Mouse (Mus musculus): ENCODE data around the gene D6Ertd527e. TPM values are rescaled to one million over a fixed set of nuclear protein-coding genes. Genes with fewer than 3 reads are reported as not detected.
"Not testable (repeated sequence)": the region's sequence is repeated elsewhere in the genome, so short reads cannot be mapped to it uniquely, and the experiment has no call there.

The D6Ertd527e gene
- polyA plus RNA-seq, 1 experiment from 2014 or later: 0.53 TPM

GRCm38 (mm10) chr6:87075092-87075685 lies 29.4 kb upstream of the D6Ertd527e start:
- H3K27me3 ChIP-seq (ENCODE audit: insufficient read depth, low read length): no peaks in the 10 kb centered on the region
- no peak overlapping the region for H3K9ac ChIP-seq
- H3K36me3 ChIP-seq (ENCODE audit: insufficient read depth): peaks cover 90% of the 10 kb centered on the region
- WGBS: 79% methylated on average over 3 of the region's 3 CpGs
- H3K27ac ChIP-seq (ENCODE audit: low read depth): no peak overlapping the region
- DNase-seq: no peak
- ATAC-seq (ENCODE audit: insufficient read depth): no peak
- H3K4me1 ChIP-seq (ENCODE audit: insufficient read depth): no peaks in the 10 kb centered on the region
- no peaks in the 10 kb centered on the region for H3K9me3 ChIP-seq (ENCODE audit: low read depth, low read length)
- no peak overlapping the region for H3K4me2 ChIP-seq
- no peak overlapping the region for H3K4me3 ChIP-seq (ENCODE audit: low read depth, low read length)
- TF ChIP-seq CTCF (IDR thresholded peaks at IDR 0.05; ENCODE audit: low read depth): no peak

DNA sequence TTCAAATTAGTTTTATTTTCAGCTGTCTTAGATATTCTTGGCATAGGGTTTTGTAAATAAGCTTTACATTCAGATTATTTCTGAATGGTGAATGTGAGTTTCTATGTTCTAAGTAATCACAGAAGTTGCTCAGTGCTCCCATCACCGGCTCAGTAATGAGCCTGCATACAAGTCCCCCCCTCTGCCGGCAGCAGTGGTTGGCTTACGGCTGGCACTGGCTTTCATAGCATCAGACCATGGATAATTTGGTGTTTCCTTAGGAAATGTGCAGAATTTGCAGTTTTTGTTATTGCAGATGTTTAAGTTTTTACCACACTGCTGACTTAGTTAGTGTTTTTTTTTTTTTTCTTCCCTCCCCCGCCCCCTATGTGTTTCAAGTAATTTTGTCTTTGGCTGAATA lies 25.1 kb upstream of the D6Ertd527e start:
- H3K4me1 ChIP-seq (ENCODE audit: insufficient read depth): no peaks in the 10 kb centered on the region
- H3K9ac ChIP-seq: no peak overlapping the region
- no peak for TF ChIP-seq CTCF (IDR thresholded peaks at IDR 0.05; ENCODE audit: low read depth)
- no peak overlapping the region for H3K4me3 ChIP-seq (ENCODE audit: low read depth, low read length)
- H3K27ac ChIP-seq (ENCODE audit: low read depth): no peak overlapping the region
- 85% methylated on average over 4 of the region's 4 CpGs for WGBS
- H3K27me3 ChIP-seq (ENCODE audit: insufficient read depth, low read length): no peaks in the 10 kb centered on the region
- peaks cover 92% of the 10 kb centered on the region for H3K36me3 ChIP-seq (ENCODE audit: insufficient read depth)
- H3K4me2 ChIP-seq: no peak overlapping the region
- no peaks in the 10 kb centered on the region for H3K9me3 ChIP-seq (ENCODE audit: low read depth, low read length)
- no peak for DNase-seq
- ATAC-seq (ENCODE audit: insufficient read depth): no peak

DNA sequence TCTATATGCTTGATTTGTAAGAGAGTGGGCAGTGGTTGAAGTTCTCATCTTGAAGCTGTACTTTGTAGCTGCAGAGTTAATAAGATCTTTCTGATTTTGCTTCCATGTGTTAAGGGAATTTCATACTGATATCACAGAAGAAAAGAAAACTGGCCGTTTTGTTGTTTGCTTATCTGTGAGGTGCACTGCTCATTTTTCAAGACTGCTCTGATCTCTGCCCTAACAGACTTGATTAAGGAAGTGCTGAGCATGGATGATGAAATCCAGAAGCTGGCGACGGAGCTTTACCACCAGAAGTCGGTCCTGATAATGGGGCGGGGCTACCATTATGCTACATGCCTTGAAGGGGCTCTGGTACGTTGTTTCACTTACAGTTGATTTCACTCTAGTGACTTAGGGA lies 19.5 kb upstream of the D6Ertd527e start:
- H3K4me2 ChIP-seq: no peak overlapping the region
- H3K4me1 ChIP-seq (ENCODE audit: insufficient read depth): no peaks in the 10 kb centered on the region
- no peak overlapping the region for H3K9ac ChIP-seq
- no peak for TF ChIP-seq CTCF (IDR thresholded peaks at IDR 0.05; ENCODE audit: low read depth)
- DNase-seq (no peak), ATAC-seq (ENCODE audit: insufficient read depth) (no peak)
- 73% methylated on average over 6 of the region's 6 CpGs for WGBS
- H3K36me3 ChIP-seq (ENCODE audit: insufficient read depth): peaks cover 97% of the 10 kb centered on the region
- H3K27ac ChIP-seq (ENCODE audit: low read depth): no peak overlapping the region
- no peaks in the 10 kb centered on the region for H3K9me3 ChIP-seq (ENCODE audit: low read depth, low read length)
- no peak overlapping the region for H3K4me3 ChIP-seq (ENCODE audit: low read depth, low read length)
- no peaks in the 10 kb centered on the region for H3K27me3 ChIP-seq (ENCODE audit: insufficient read depth, low read length)

GRCm38 (mm10) chr6:87088356-87088755 lies 16.2 kb upstream of the D6Ertd527e start:
- 86% methylated on average over 5 of the region's 5 CpGs for WGBS
- Histone ChIP-seq H3K36me3 (ENCODE audit: insufficient read depth) (peaks cover 78% of the 10 kb centered on the region), H3K4me1 (ENCODE audit: insufficient read depth) (no peaks in the 10 kb centered on the region), H3K9me3 (ENCODE audit: low read depth, low read length) (no peaks in the 10 kb centered on the region), H3K27me3 (ENCODE audit: insufficient read depth, low read length) (no peaks in the 10 kb centered on the region), H3K9ac (no peak overlapping the region), H3K4me3 (ENCODE audit: low read depth, low read length) (no peak overlapping the region), H3K4me2 (no peak overlapping the region), H3K27ac (ENCODE audit: low read depth) (no peak overlapping the region)
- TF ChIP-seq CTCF (IDR thresholded peaks at IDR 0.05; ENCODE audit: low read depth): no peak
- ATAC-seq (ENCODE audit: insufficient read depth) (no peak), DNase-seq (no peak)

GRCm38 (mm10) chr6:87090877-87091276 lies 13.7 kb upstream of the D6Ertd527e start:
- DNase-seq (no peak), ATAC-seq (ENCODE audit: insufficient read depth) (no peak)
- Histone ChIP-seq H3K9me3 (ENCODE audit: low read depth, low read length) (no peaks in the 10 kb centered on the region), H3K36me3 (ENCODE audit: insufficient read depth) (peaks cover 53% of the 10 kb centered on the region), H3K27me3 (ENCODE audit: insufficient read depth, low read length) (no peaks in the 10 kb centered on the region), H3K4me2 (no peak overlapping the region), H3K4me3 (ENCODE audit: low read depth, low read length) (no peak overlapping the region), H3K27ac (ENCODE audit: low read depth) (no peak overlapping the region), H3K4me1 (ENCODE audit: insufficient read depth) (no peaks in the 10 kb centered on the region), H3K9ac (no peak overlapping the region)
- WGBS: 83% methylated on average over 3 of the region's 3 CpGs
- no peak for TF ChIP-seq CTCF (IDR thresholded peaks at IDR 0.05; ENCODE audit: low read depth)

- Histone ChIP-seq H3K4me3 (ENCODE audit: low read depth, low read length) (no peak overlapping the region), H3K36me3 (ENCODE audit: insufficient read depth) (peaks cover 37% of the 10 kb centered on the region), H3K9me3 (ENCODE audit: low read depth, low read length) (no peaks in the 10 kb centered on the region), H3K9ac (no peak overlapping the region), H3K27me3 (ENCODE audit: insufficient read depth, low read length) (no peaks in the 10 kb centered on the region), H3K4me2 (no peak overlapping the region), H3K27ac (ENCODE audit: low read depth) (no peak overlapping the region), H3K4me1 (ENCODE audit: insufficient read depth) (no peaks in the 10 kb centered on the region)
- 79% methylated on average over 5 of the region's 5 CpGs for WGBS
- ATAC-seq (ENCODE audit: insufficient read depth) (no peak), DNase-seq (no peak)
- no peak for TF ChIP-seq CTCF (IDR thresholded peaks at IDR 0.05; ENCODE audit: low read depth)
These were observed 12.1 kb upstream of the D6Ertd527e start for GRCm38 (mm10) chr6:87092476-87092875.

- not testable (repeated sequence) for H3K9me3 ChIP-seq (ENCODE audit: low read depth, low read length); DNase-seq; ATAC-seq (ENCODE audit: insufficient read depth); H3K27ac ChIP-seq (ENCODE audit: low read depth); H3K9ac ChIP-seq; H3K4me1 ChIP-seq (ENCODE audit: insufficient read depth); H3K27me3 ChIP-seq (ENCODE audit: insufficient read depth, low read length); H3K4me3 ChIP-seq (ENCODE audit: low read depth, low read length); H3K4me2 ChIP-seq
- peaks cover 27% of the 10 kb centered on the region for H3K36me3 ChIP-seq (ENCODE audit: insufficient read depth)
- WGBS: 83% methylated on average over 8 of the region's 8 CpGs
These were observed 10.9 kb upstream of the D6Ertd527e start for GRCm38 (mm10) chr6:87093631-87094030.

GRCm38 (mm10) chr6:87099261-87099660 lies 5.3 kb upstream of the D6Ertd527e start:
- no peaks in the 10 kb centered on the region for H3K9me3 ChIP-seq (ENCODE audit: low read depth, low read length)
- no peaks in the 10 kb centered on the region for H3K27me3 ChIP-seq (ENCODE audit: insufficient read depth, low read length)
- H3K4me3 ChIP-seq (ENCODE audit: low read depth, low read length): no peak overlapping the region
- 18% methylated on average over 3 of the region's 3 CpGs for WGBS
- no peak for DNase-seq
- H3K27ac ChIP-seq (ENCODE audit: low read depth): peak overlapping the region; percentile 30; the same call in 1 of the 2 replicates
- ATAC-seq (ENCODE audit: insufficient read depth): no peak
- H3K4me2 ChIP-seq: no peak overlapping the region
- peaks cover 9% of the 10 kb centered on the region; the same call in 1 of the 2 replicates for H3K4me1 ChIP-seq (ENCODE audit: insufficient read depth)
- no peak overlapping the region for H3K9ac ChIP-seq
- no peak for TF ChIP-seq CTCF (IDR thresholded peaks at IDR 0.05; ENCODE audit: low read depth)
- H3K36me3 ChIP-seq (ENCODE audit: insufficient read depth): no peaks in the 10 kb centered on the region
